Mouse (Mus musculus): ENCODE data around the gene Sdccag8.

The Sdccag8 gene

DNA sequence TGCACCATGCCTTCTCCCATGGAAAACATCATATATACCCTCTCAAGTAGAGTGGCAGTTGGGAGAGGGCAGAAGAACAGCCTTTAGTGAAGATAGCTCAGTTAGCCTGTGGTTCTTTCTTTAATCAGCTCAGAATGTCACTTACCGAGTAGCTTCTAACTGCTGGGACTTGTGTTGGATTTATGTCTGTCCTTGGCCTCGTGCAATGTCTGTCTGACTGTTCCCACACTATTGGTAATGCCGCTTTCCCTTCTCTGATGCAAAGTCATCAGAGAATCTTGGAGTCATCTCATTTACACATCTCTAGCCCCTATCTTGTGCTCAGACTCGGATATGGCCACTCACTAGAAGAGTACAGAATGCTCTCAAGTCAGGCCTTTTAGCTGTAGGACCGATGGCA lies 128.7 kb downstream of the Sdccag8 start:
- DNase-seq (ENCODE audit: low spot score), result no peak

DNA sequence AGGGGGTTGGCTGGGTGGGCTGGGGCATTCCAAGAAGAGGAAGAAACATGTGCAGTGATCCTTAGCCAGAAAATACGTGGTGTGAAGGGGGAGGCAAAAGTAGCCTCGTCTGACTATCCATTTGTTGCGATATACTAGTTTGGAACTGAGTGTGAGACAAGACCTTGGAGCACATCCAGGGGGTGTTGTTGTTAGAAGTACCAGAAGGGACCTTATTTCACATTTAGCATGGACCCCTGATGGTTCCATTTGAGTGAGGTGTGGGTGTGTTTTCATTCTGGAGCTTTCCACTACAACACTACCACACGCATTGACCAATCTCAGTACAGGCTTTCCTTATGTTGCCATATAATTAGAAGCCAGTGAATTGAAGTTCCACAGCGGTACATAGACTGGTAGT lies 129.5 kb downstream of the Sdccag8 start:
- DNase-seq (ENCODE audit: low spot score), result no peak

DNA sequence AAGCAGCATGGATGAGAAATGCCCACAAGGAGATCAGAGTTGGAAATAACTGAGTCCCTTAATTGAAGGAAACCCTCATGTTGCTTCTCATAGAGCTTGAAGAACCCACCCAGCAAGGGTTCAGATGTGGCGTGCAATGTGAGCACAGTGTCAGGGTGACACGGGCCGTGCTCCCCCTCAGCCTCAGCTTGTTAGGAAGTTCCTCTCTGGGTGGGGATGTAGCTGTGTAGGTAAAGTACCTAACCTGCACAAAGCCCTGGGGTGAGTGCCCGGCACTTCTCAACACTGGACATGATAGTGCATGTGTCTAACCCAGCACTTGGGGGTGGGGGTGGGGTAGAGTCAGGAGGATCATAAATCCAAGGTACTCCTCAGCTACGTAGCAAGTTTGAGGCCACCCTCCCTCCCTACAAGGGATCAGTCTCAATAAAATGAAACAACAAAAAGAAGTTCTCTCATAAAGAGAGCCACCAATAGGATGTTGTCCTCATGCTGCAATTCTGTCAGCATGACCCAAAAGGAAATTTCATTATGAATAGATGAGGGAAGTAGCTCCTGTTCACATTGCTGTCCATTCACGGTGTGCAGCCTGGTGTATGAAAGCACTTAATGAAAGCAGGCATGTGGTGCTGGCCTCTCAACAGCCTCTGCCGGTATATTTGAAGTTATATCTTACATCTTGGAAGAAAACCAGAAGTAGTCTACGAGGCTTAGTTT lies 130.2 kb downstream of the Sdccag8 start:
- no peak for DNase-seq (ENCODE audit: low spot score)

DNA sequence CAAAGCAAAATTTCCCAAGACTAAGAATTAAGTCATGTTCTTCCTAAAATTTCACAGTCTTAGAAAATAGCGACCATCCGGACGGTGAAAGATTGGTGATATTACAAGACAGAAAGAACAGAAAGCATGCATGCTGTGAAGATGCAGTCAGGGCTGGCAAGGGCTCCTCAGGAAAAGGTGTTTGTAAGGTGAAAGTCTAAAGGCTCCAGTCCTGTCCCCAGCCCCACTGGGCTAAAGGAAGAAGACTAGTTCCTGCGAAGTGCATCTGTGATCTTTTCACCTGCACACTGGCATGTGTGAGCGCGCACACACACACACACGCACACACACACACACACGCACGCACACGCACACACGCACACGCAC lies 130.7 kb downstream of the Sdccag8 start:
- DNase-seq (ENCODE audit: low spot score), result no peak

DNA sequence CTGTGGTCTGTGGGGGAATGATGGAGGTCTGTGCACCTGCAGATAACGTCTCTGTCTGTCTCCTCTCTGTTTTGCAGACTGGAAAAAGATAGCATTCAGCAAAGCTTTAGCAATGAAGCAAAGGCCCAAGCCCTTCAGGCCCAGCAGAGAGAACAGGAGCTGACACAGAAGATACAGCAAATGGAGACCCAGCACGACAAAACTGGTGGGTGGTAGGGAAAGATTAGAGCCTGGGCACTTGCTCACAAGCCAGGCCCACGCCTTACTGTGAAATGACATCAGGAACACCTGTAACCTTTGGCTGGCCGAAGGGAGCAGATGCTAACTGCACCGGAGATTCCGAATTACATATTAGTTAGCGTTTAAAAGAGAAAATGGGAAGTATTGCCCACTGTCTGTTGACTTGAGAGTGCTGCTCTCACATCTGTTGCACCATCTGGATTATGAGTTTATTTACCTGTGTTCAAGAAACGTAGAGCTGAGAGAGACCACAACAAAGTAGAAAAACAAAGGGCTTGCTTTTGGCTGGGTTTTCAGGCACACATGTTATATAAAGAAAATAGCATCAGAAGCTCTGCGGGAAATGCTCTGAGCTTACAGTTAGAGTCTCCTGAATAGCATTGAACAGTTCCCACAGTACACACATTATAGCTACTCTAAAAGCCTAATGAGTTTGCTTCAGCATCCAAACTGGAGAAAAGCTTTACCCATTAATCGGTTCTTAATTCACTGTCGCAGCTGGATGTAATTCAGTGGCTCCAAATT lies 131.8 kb downstream of the Sdccag8 start:
- no peak for DNase-seq (ENCODE audit: low spot score)

DNA sequence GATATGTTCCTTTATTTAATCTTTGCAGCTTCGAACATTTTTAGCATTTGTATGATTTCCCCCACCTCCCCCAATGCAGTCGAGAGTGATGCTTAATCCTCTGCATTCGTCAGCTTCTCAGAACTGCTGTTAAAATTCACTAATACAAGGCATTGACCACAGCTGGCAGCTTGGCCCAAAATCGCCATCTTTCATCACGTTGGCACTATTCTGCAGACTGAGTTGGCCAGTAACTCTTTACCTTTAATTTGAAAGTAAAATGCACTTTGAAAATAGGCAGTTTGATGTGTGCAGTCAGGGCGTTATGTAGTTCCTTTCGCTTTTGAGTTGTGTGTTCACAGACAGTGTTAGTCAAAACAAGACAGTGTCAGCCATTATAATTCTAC lies 132.3 kb downstream of the Sdccag8 start:
- no peak for DNase-seq (ENCODE audit: low spot score)

DNA sequence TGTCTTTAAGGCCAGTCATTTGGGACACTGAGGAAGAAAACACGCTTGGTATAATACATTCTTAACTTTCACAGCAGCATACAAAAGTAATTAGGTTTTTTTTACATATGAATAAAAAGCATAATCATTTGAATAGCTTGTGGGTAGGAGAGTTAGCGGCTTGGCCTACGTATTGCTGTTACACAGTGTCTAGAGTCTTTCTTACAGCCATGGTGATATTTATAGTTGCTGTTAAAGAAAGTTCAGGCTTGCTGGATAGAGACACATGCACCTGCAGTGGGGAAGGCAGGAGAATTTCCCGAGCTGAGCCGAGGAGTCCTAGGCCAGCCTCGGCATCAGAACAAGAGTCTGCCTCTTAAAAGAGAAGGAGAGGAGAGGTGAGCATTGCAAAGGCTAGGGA lies 134.4 kb downstream of the Sdccag8 start:
- no peak for DNase-seq (ENCODE audit: low spot score)

DNA sequence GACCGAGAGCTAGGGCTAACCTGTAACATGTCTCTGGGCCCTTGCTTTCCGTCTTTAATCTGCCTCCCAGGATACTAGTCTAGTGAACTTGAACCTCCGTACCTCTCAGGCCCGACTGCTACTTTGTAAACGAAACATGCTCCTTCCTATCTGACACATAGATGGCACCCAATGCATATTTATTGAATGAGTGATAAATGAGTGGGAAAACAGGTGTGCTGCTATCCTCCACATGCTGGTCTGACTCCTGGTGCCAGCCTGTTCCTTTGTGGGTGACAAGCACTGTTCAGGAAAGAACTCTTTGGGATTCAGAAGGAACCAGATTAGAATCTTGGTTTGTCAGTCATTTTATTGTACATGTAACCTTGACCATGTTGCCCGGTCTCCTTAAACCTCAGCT lies 134.9 kb downstream of the Sdccag8 start:
- no peak for DNase-seq (ENCODE audit: low spot score)

DNA sequence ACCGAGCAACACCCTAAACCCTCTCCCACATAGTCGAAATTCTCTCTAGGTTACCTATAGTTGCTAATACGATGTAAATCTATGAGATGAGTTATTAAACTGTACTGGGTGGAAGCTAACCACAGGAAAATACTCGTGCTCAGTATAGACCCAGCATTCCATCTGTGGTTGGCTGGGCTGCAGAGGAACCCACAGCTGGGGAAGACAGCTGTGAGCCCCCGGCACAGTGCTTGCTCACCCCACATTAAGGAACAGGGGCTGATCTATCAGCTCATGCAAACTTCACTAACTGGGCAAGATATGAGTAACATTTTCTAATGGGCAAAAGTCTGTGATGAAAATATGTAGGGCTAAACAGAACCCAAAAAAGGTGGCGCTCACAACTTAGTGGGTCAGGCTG lies 135.6 kb downstream of the Sdccag8 start:
- DNase-seq (ENCODE audit: low spot score), result no peak

DNA sequence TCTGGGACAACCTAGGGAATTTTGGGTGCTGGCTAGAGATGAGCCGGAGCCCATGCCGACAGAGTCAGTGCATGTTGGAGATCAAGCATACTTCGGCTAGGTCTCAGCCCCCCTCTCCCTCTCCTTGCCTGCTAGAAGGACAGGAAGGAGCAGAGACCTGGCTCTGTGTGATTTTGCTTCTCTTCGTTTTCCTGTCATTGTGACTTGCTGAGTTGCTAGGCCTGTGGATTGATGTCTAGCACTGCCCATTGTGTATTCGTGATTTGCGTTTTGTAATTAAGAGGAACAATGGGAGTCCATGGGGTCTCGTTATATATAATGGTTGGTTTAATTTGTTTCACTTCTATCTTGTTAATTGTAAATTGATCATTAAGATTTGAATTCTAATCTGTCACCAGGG lies 137.4 kb downstream of the Sdccag8 start:
- DNase-seq (ENCODE audit: low spot score), result no peak

DNA sequence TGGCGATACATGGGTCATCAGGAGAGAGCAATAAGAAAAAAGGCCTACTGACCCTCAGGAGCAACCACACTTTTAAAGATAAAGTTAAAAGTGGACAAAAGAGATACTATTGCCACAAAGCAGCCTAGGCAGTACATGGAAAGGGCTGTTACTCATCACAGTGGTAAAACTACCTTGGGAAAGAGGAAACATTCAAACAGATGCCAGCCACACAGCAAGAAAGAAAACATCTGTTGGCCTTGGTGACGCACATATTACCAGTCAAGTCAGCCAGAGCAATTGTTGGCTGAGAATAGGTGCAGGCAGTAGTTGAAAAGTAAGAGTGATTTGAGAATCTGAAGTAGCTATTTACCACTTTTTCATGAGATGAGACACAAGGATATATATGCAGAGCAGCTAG lies 143.9 kb downstream of the Sdccag8 start:
- DNase-seq (ENCODE audit: low spot score), result no peak

DNA sequence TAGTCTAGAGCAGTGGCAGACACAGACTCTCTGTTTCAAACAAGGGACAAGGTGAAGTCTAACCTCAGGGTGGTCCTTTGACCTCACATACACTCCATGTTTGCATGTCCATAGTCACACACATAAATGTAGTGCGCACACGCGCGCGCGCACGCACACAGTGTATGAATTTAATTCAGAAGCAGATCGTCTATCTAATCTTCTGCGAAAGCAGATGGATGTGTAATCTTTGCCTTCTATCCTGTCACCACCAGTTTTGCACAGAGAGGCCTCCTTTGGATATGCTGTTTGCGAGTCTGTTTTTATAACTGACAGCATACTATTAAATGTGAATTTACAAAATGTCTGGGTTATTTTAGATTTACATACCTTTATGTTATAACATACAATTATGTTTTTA lies 147.3 kb downstream of the Sdccag8 start:
- no peak for DNase-seq (ENCODE audit: low spot score)

DNA sequence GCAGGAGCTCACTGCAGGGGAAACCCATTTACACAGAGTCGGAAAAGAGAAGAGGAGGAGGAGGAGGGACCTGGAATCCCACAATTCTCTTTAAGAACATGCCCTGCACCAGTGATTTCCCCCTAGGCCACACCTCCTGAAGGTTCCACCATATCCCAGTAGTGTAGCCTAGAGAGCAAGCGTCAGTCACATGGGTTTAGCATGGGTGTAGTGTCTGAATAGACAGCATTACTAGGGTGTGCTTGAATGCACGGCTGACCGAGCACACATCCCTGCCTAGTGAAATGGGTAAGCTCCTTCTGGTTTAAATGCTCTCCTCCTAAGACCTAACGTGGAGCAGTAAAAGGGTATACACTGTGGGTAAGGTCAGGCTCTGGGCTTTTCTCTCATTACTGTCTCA lies 148.4 kb downstream of the Sdccag8 start:
- no peak for DNase-seq (ENCODE audit: low spot score)

DNA sequence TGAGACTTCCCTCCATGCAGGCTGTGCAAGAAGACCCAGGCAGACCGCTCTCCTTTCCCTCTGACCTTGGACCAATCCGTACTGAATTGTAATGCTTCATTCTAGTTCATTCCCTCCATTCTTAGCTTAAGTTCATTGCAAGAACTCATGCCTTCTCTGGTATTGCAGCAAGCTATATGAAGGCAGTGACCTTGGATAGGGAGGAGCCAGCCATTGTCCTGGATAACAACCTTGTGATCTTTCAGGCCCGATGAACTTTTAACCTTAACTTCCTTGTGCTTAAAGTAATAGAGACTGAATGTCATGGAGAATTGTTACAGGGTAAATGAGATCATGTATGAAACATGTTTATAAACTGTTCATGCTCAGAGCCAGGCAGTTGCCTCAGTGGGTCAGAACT lies 152.8 kb downstream of the Sdccag8 start:
- no peak for DNase-seq (ENCODE audit: low spot score)

DNA sequence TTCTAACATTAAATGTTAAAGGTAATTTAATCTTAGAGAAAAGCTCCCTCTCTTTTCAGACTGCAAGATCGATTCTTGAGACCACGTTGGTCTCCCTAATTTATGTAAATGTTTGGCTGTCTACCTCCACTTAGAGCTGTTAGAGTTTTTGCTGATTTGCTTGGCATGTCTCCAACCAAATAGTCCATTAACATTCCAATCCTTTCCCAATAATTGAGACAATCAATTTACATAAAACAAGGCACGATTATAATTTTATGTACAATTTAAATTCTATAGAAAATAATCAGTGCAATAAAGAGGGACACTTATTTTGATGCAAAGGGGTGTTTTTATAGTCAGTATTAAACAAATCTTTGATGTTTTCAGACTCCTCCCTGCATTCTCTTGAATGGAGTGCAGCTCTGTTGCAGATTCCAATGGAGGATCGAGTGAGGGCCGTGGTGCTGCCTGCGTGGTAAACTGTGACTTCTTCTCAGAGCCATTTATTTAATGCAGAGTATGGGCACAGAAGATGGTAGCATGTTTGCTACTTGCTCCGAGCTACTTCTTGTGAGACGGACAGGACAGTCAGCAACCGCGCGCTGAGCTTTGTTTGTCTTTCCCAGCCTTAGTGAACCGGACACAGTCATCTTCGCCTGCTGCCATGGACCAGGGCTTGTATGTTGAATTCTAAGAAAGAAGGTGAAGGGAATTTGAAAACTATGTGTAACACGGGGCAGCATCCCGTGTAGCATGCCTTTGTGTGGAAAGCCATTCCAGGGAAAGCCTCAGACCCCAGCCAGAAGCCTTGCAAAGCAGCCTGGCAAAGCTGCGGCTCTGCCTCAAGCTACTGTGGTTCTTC lies 156.4 kb downstream of the Sdccag8 start:
- no peak for DNase-seq (ENCODE audit: low spot score)

DNA sequence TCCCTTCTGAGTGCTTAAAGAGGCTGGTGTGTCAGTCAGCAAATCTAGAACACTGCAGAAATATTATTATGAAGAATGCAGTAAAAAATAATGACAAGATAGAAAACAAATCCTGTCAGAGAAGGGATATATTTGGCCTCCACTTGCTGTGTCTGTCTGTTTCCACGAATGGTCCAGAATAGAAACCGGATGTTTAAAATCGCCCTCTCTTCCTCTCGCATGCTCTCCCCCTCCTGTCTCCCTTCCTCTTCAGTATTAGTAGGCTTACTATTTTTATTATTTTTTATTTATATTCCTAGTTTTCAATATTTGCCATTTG lies 157.0 kb downstream of the Sdccag8 start:
- DNase-seq (ENCODE audit: low spot score), result no peak

DNA sequence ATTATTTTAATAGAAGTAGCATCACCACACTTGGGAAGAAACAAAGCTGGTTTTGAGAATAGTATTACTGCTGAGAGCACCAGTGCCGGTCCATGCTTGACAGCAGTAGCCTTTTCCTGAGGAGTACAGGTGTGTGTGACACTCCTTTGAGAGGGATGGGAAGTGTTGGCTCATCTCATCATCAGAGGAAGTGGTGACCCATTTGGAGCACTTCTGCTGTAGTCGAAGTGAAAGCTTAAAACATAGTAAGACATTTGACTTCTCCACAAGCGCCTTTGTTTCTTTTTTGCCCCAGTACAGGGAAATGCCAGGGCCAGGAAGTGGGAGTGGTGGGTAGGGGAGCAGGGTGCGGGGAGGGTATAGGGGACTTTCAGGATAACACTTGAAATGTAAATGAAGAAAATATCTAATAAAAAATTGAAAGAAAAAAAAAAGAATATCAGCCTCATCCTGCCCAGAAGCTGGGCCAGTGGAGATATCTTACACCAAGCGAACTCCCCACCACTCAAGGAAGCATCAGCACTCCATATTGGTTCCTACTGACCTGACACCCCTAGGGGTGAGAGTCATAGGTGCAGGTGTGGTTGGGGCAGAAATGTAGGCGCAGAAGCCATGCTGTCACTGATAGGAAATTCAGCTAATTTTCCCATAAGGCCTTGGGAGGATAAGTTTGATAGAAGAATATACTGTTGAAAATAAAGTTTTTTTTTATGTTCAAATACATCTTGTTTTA lies 159.1 kb downstream of the Sdccag8 start:
- no peak for DNase-seq (ENCODE audit: low spot score)

DNA sequence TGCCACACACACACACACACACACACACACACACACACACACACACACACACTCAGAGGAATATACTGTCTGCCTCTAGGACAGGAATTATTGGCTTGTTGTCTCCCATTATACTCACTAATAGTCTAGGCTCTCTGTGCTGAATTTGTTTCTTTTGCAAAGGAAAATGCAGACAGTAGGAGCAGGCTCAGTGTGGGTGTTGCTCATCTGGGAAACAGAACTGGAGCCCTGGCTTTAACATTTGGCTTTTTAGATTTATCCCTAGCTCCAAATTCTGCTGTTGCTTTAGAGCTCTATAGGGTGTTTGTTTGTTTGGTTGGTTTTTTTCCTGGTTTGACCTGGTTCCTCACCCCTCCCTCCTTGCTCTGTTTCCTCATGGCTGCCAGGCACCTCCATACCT lies 164.8 kb downstream of the Sdccag8 start:
- no peak for DNase-seq (ENCODE audit: low spot score)

DNA sequence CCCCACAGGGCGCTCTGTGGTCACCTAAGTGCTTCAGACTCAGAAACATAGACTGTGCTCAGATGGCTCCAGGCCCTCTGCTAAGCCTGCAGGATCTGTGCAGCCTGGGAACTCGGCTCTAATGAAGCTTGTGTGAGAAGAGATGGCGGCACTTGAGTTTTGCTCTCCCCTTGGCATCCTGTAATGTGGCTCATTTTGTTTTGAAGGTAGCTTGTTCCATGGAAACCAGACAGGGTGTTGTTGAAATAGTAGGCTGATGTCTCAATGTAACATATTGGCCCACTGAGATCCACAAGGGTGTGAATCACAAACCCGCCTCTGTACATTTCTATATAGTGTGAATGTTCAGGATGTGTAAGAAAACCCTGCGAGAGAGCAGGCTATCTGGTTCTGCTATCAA lies 165.7 kb downstream of the Sdccag8 start:
- DNase-seq (ENCODE audit: low spot score), result no peak

DNA sequence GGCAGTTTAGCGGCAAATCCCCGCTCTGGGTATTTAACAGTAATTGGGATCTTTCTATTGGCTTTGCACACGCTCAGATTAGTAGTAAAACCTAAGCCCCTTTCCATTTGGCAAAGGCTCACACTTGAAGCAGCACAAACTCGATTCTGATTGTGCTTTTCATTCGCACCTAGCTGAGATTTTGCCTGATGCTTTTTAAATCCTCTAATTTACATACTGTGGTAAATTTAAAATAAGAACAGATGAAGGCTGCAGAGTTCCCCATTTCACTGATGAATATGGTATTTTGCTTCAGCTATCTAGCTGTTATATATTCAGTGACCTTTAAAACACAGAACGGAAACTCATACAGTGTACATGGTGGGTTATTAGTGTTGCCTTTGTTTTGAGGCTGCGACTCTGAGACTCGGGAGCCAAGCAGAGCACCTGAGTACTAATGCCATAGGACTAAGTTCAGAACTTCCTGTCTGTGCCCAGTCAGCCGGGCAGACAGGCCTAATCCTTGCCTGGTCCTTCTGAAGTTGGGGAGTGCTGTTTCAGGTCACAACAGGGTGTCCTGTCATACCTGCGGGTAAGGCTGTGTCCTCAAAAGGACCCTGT lies 166.4 kb downstream of the Sdccag8 start:
- DNase-seq (ENCODE audit: low spot score), result no peak

DNA sequence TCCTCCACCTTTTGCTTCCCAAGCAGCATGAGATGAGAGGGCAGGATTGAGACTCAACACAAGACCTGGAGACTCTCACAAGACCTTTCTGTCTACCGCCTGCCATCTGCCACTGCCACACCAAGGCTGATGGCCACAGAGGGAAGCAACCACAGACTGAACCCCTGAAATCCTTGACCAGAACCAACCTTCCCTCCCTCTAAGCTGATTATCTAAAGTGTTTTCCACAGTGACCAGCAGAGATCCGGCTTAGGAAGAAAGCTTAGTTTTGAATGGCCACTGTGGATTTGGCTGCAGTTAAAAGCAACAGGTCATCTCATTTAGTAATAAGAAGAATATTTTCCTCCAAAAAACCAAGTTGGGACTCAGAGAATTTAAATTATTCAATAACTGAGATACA lies 167.1 kb downstream of the Sdccag8 start:
- no peak for DNase-seq (ENCODE audit: low spot score)

DNA sequence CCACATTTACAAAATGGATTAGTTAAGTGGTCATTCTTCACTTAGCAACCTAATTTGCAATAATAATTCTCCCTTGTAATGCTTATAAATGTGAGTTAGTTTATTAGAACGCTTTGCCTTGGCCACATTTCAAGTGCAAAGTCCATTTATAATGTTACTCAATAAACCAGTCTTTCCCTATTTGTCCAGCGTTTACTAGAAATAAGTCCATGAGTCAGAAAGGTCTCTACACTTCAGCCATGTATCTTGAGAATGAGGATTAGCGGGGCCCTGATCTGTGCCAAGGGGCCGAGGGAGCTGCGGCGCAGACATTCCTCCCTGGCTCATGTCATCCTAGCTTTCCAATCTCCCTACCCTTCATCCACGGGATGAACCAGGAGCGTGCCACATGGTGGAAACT lies 168.2 kb downstream of the Sdccag8 start:
- DNase-seq (ENCODE audit: low spot score), result no peak

Measured in yolk sac, embryonic 10.5 days (tissue).